Mouse (Mus musculus): ENCODE results near the gene Impg2.

The Impg2 gene

DNA sequence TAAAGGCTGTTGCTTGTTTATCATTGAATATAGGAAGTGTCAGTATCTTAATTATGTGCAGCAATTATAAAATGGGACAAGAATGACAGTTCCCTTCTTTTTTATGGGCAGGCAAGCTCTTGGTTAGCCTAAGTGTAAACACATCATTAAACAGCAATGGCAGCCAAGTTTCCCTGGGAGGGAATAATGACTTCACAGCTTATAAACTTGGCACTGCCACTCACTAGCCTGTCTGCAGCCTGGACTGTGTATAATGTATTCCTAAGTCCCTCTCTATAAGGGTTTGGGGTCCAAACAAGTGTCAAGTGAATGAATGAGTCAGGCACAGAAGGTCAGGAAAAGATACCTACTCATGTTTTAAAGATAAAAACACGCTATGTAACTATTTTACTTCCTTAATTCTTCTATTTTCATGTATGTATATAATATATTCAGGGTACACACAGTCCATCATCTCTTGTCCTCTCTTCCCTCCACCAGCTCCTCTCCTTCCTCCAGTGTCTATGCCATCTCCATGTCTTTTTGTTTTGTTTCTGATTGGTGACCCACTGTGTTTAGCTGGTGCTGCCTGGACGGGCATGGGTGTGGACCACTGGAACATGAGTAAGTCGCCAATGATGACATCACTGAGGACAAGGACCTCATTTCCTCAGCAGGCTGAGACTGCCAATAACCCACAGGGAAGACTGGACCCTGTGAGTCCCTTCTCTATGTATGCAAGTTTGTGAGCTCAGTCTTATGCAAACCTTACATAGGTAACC, 92.0 kb downstream of the Impg2 start:
- ChIA-PET CTCF (interaction anchor here in 1 of 4 experiments (0.5 kb wide), 1 partner anchor 14 kb away, joined by 17 read pairs; no protein-coding TSS in a partner anchor), POLR2A (no interaction called here)

DNA sequence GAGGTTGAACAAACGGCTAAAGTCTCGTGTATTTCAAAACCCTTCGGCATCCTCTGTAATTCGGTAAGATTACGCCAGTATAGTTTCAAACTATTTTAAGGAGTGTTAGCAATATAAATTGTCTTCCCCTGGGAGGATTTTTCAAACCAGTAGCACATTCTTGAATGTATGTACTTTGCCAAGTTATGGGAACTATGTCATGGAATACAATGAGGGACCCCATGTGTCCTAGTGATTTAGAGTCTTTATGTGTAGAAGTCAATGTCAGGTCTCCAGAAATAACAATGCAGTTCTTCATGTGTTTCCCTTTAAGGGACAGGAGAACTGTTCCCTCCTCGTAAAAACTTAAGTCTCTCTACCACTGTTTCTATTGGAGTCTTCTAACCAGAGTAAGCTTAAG, 94.1 kb downstream of the Impg2 start:
- ChIA-PET POLR2A (no interaction called here), CTCF (interaction anchor here in 1 of 4 experiments (0.6 kb wide), 1 partner anchor 358 kb away, joined by 3 read pairs; no protein-coding TSS in a partner anchor)

DNA sequence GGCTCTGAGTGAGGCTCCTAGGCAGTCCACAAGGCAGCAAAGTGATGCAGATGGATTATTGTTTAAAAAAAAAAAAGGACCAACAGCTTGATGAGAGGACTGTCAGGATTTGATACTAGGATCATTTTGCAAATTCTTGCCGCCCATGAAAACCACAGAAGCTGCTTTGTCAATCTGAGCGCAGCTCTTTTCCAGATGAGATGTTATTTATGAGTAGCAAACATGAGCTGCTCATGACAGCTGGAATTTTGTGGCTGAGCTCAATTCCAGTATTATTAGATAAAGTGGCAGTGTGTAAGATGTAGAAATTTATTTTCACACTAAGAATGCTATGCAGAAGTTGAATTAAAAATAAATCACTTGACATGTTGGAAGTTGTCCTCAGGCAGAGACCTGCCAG, 94.7 kb downstream of the Impg2 start:
- ChIA-PET POLR2A (no interaction called here), CTCF (interaction anchor here in 1 of 4 experiments (0.6 kb wide), 1 partner anchor 357 kb away, joined by 3 read pairs; no protein-coding TSS in a partner anchor)

DNA sequence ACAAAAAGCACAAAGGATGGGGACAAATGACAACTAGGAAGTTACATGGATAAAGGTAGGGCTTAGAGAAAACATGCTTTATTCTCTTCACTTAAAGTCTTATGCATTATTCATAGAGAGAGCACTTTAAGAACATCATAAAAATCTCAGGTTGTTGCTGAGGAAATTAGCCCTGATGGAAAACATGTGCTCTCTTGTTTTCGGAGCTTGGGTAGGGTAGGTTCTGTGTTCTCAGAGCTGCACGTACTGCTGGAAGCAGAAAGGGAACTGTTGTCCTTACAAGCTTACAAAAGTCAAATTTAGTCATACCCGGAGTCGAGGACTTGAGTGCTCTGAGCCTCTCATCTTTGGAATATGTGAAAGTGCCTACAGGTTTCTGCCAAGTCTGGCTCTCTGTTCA, 98.9 kb downstream of the Impg2 start:
- CTCF ChIA-PET: no interaction called here
- POLR2A ChIA-PET: no interaction called here

DNA sequence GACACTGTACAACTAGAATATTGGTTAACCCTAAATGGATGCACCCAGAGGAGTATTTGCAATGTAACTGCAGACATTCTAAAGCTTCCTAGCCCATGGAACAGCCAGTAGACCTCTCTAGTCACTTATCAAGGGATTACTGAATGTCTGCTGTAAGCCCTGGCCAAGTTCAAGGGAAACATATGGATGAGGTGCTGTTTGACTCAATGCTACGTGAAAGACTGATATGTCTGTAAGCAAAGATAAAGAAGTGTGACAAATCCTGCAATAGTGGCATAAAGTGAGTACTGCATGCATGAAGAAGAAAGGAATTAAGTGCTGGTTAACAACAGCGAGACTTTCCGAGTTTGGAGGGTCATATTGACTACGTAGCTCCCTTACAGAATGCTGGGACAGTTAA, 100.1 kb downstream of the Impg2 start:
- ChIA-PET CTCF (no interaction called here), POLR2A (no interaction called here)

DNA sequence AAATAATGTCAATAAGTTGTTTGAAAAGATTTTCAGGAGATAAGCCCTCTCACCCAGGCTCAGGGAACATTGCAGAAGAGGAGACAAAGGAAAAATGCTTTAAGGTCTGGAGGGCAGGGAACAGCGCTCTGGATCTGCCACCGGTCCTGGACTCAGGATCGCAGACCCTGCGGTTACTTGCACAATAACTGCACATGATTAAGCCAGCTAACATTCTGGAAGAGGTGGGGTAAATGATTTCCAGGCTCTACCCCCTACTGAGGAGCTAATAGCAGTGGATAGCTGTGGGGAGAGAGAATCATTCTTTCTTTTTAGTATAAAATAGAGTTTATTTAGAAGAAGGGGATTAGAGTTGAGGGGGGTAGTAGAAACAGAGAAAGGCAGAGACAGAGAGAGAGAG, 103.5 kb downstream of the Impg2 start:
- ChIA-PET POLR2A (no interaction called here), CTCF (no interaction called here)

DNA sequence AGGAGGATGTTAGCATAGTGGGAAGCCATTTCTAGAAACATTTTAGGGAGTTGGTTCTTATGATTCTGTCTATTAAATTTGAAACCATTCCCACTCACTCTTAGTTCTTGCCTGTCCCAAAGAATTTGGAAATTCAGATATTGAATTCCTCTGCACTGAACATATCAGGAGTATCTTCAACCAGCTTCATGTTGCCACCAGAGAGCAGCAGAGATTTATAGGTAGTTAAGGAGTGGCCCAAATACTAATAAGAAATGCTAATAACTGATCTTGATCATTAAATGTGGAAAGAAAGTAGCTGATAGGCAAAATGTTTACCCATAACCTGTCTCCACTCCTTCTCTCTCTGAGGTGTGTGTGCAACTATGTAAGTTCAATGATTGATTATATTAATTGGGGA, 107.2 kb downstream of the Impg2 start:
- CTCF ChIA-PET: no interaction called here

More for the DNA sequence above, 107.2 kb downstream of the Impg2 start:
- POLR2A ChIA-PET: no interaction called here

Data from embryonic stem cell, embryonic (primary cell).